Mouse (Mus musculus) MEL (cell line): ENCODE measurements around the gene Kdelr3. TPM values are rescaled to one million over a fixed set of nuclear protein-coding genes. Genes with fewer than 3 reads are reported as not detected.

Experiments used
- DNase-seq: peaks from one replicate; pipeline ENCODE4 v3.0.0; 2011; ENCODE audit warnings: low read depth, low spot score
- H3K27ac ChIP-seq: 2 replicates; pipeline ENCODE4 v1.5.1; 2012; ENCODE audit warnings: low read depth, mild to moderate bottlenecking, control low read depth, low read length, moderate library complexity; ENCODE audit not compliant: control insufficient read depth
- H3K27me3 ChIP-seq, 2 experiments: fragments of 150-350 bp in 1 of 2; sonication (generic) in 1 of 2; 2 replicates each; pipeline ENCODE4 v1.6.1; 2012; ENCODE audit warnings: low read length in 2 of 2, mild to moderate bottlenecking in 2 of 2, improper control_type of control experiment in 1 of 2, moderate library complexity in 1 of 2; ENCODE audit not compliant: insufficient read depth in 2 of 2, control insufficient read depth in 1 of 2
- H3K36me3 ChIP-seq, 2 experiments: 2 replicates each; pipeline ENCODE4 v1.6.1; 2012 to 2014; ENCODE audit warnings: low read length in 2 of 2, improper control_type of control experiment in 1 of 2, inconsistent platforms in 1 of 2, mild to moderate bottlenecking in 1 of 2; ENCODE audit not compliant: insufficient read depth in 2 of 2, control insufficient read depth in 1 of 2
- H3K4me1 ChIP-seq, 2 experiments: fragments of 150-350 bp in 1 of 2; sonication (generic) in 1 of 2; 2 replicates each; pipeline ENCODE4 v1.6.1; 2012; ENCODE audit warnings: low read length in 2 of 2, improper control_type of control experiment in 1 of 2, mild to moderate bottlenecking in 1 of 2; ENCODE audit not compliant: insufficient read depth in 2 of 2, control insufficient read depth in 1 of 2
- H3K4me3 ChIP-seq, 2 experiments: fragments of 150-350 bp in 1 of 2; sonication (generic) in 1 of 2; 2 replicates each; pipeline ENCODE4 v1.5.1; 2012; ENCODE audit warnings: low read depth in 2 of 2, low read length in 2 of 2, mild to moderate bottlenecking in 2 of 2, moderate library complexity in 2 of 2, control low read depth in 1 of 2, improper control_type of control experiment in 1 of 2; ENCODE audit not compliant: control insufficient read depth in 1 of 2, insufficient read depth in 1 of 2
- H3K79me2 ChIP-seq: 2 replicates; pipeline ENCODE4 v1.6.1; 2012; ENCODE audit warnings: mild to moderate bottlenecking, low read length, moderate library complexity; ENCODE audit not compliant: control insufficient read depth, poor library complexity, insufficient read depth
- H3K9ac ChIP-seq: 2 replicates; pipeline ENCODE4 v1.6.1; 2012; ENCODE audit warnings: low read depth, mild to moderate bottlenecking, control low read depth, low read length, moderate library complexity; ENCODE audit not compliant: control insufficient read depth, poor library complexity, severe bottlenecking
- H3K9me3 ChIP-seq: fragments of 150-350 bp; sonication (generic); replicated peaks from 2 replicates; pipeline ENCODE4 v1.6.1; 2012; ENCODE audit warnings: mild to moderate bottlenecking, low read length, improper control_type of control experiment, moderate library complexity; ENCODE audit not compliant: insufficient read depth
- BHLHE40 ChIP-seq: IDR thresholded peaks from 2 replicates; pipeline ENCODE4 v1.6.1; 2012; ENCODE audit warnings: low read depth, mild to moderate bottlenecking, inconsistent platforms, low read length, improper control_type of control experiment, borderline replicate concordance
- CHD1 ChIP-seq: IDR thresholded peaks from 2 replicates; pipeline ENCODE4 v1.6.1; 2012; ENCODE audit warnings: low read depth, mild to moderate bottlenecking, inconsistent platforms, low read length, improper control_type of control experiment
- CHD2 ChIP-seq: IDR thresholded peaks from 2 replicates; pipeline ENCODE4 v1.6.1; 2011; ENCODE audit warnings: low read length, improper control_type of control experiment
- CTCF ChIP-seq, 3 experiments: IDR thresholded peaks in 2 of 3; conservative IDR thresholded peaks in 1 of 3; 2 replicates each; pipeline ENCODE4 v1.5.1; 2011 to 2012; ENCODE audit warnings: low read length in 3 of 3, low read depth in 2 of 3, mild to moderate bottlenecking in 2 of 3, improper control_type of control experiment in 1 of 3, inconsistent platforms in 1 of 3, mixed read lengths in 1 of 3, moderate library complexity in 1 of 3; ENCODE audit not compliant: control insufficient read depth in 1 of 3, insufficient read depth in 1 of 3, poor library complexity in 1 of 3, severe bottlenecking in 1 of 3
- E2F4 ChIP-seq: IDR thresholded peaks from 2 replicates; pipeline ENCODE4 v1.6.1; 2011; ENCODE audit warnings: low read depth, low read length, improper control_type of control experiment, borderline replicate concordance
- ELF1 ChIP-seq: IDR thresholded peaks from 2 replicates; pipeline ENCODE4 v1.6.1; 2014; ENCODE audit warnings: low read depth, mild to moderate bottlenecking, inconsistent platforms, low read length, improper control_type of control experiment, moderate library complexity
- EP300 ChIP-seq, 2 experiments: IDR thresholded peaks; 2 replicates each; pipeline ENCODE4 v1.6.1; 2011; ENCODE audit warnings: improper control_type of control experiment in 2 of 2, low read length in 2 of 2, low read depth in 1 of 2, mild to moderate bottlenecking in 1 of 2
- GABPA ChIP-seq: IDR thresholded peaks from 2 replicates; pipeline ENCODE4 v1.6.1; 2012; ENCODE audit warnings: low read depth, mild to moderate bottlenecking, inconsistent platforms, low read length, improper control_type of control experiment, moderate library complexity
- GATA1 ChIP-seq: IDR thresholded peaks from 2 replicates; pipeline ENCODE4 v1.6.1; 2011; ENCODE audit warnings: low read depth, low read length, improper control_type of control experiment
- HCFC1 ChIP-seq: IDR thresholded peaks from 2 replicates; pipeline ENCODE4 v1.6.1; 2012; ENCODE audit warnings: low read depth, mild to moderate bottlenecking, inconsistent platforms, low read length, improper control_type of control experiment, moderate library complexity
- JUND ChIP-seq: IDR thresholded peaks from 2 replicates; pipeline ENCODE4 v1.6.1; 2011; ENCODE audit warnings: low read depth, mild to moderate bottlenecking, improper control_type of control experiment, low read length
- MAFK ChIP-seq: IDR thresholded peaks from 2 replicates; pipeline ENCODE4 v1.6.1; 2011; ENCODE audit warnings: low read depth, mild to moderate bottlenecking, low read length, improper control_type of control experiment, borderline replicate concordance
- MAX ChIP-seq: IDR thresholded peaks from 2 replicates; pipeline ENCODE4 v1.6.1; 2011; ENCODE audit warnings: low read length, improper control_type of control experiment
- MYB ChIP-seq: IDR thresholded peaks from 2 replicates; pipeline ENCODE4 v1.6.1; 2011; ENCODE audit warnings: mild to moderate bottlenecking, low read depth, low read length, improper control_type of control experiment
- MYC ChIP-seq: IDR thresholded peaks from 2 replicates; pipeline ENCODE4 v1.6.1; 2011; ENCODE audit warnings: low read depth, mild to moderate bottlenecking, low read length, improper control_type of control experiment, moderate library complexity
- NELFE ChIP-seq: IDR thresholded peaks from 2 replicates; pipeline ENCODE4 v1.6.1; 2011; ENCODE audit warnings: low read depth, low read length, improper control_type of control experiment
- NRF1 ChIP-seq: IDR thresholded peaks from 2 replicates; pipeline ENCODE4 v1.6.1; 2014; ENCODE audit warnings: low read depth, mild to moderate bottlenecking, inconsistent platforms, low read length, improper control_type of control experiment, moderate library complexity; ENCODE audit not compliant: poor library complexity, insufficient read depth, severe bottlenecking
- POLR2A ChIP-seq, 2 experiments: IDR thresholded peaks; 2 replicates each; pipeline ENCODE4 v1.6.1; 2011 to 2012; ENCODE audit warnings: low read length in 2 of 2, mild to moderate bottlenecking in 2 of 2, control low read depth in 1 of 2, improper control_type of control experiment in 1 of 2, low read depth in 1 of 2, moderate library complexity in 1 of 2; ENCODE audit not compliant: control insufficient read depth in 1 of 2, insufficient read depth in 1 of 2, poor library complexity in 1 of 2
- POLR2AphosphoS2 ChIP-seq: IDR thresholded peaks from 2 replicates; pipeline ENCODE4 v1.6.1; 2011; ENCODE audit warnings: low read length, improper control_type of control experiment
- POLR2AphosphoS5 ChIP-seq: IDR thresholded peaks from 2 replicates; pipeline ENCODE4 v1.6.1; 2012; ENCODE audit warnings: low read depth, borderline replicate concordance, mild to moderate bottlenecking, inconsistent platforms, low read length, moderate library complexity, mixed read lengths
- RAD21 ChIP-seq: IDR thresholded peaks from 2 replicates; pipeline ENCODE4 v1.6.1; 2011; ENCODE audit warnings: mild to moderate bottlenecking, low read depth, low read length, improper control_type of control experiment
- RCOR1 ChIP-seq: IDR thresholded peaks from 2 replicates; pipeline ENCODE4 v1.6.1; 2012; ENCODE audit warnings: low read depth, mild to moderate bottlenecking, inconsistent platforms, low read length, improper control_type of control experiment
- SIN3A ChIP-seq: IDR thresholded peaks from 2 replicates; pipeline ENCODE4 v1.6.1; 2012; ENCODE audit warnings: low read length, improper control_type of control experiment, inconsistent platforms
- SMC3 ChIP-seq: IDR thresholded peaks from 2 replicates; pipeline ENCODE4 v1.6.1; 2011; ENCODE audit warnings: low read depth, low read length, improper control_type of control experiment
- TCF12 ChIP-seq: IDR thresholded peaks from 2 replicates; pipeline ENCODE4 v1.6.1; 2014; ENCODE audit warnings: low read depth, mild to moderate bottlenecking, inconsistent platforms, low read length, improper control_type of control experiment, moderate library complexity
- UBTF ChIP-seq: IDR thresholded peaks from 2 replicates; pipeline ENCODE4 v1.6.1; 2012; ENCODE audit warnings: low read depth, mild to moderate bottlenecking, inconsistent platforms, low read length, improper control_type of control experiment, moderate library complexity, borderline replicate concordance; ENCODE audit not compliant: insufficient read depth
- USF1 ChIP-seq: IDR thresholded peaks from 2 replicates; pipeline ENCODE4 v1.6.1; 2014; ENCODE audit warnings: low read depth, mild to moderate bottlenecking, inconsistent platforms, low read length, improper control_type of control experiment, moderate library complexity
- ZKSCAN1 ChIP-seq: IDR thresholded peaks from 2 replicates; pipeline ENCODE4 v1.6.1; 2012; ENCODE audit warnings: low read depth, mild to moderate bottlenecking, inconsistent platforms, low read length, improper control_type of control experiment, moderate library complexity
- ZMIZ1 ChIP-seq: IDR thresholded peaks from 2 replicates; pipeline ENCODE4 v1.6.1; 2012; ENCODE audit warnings: low read depth, mild to moderate bottlenecking, inconsistent platforms, low read length, improper control_type of control experiment, moderate library complexity
- polyA plus RNA-seq, 2 experiments: library from polyadenylated mRNA; stranded (reverse) in 1 of 2; unstranded in 1 of 2; fragments of >175 nt in 1 of 2; fragments of >200 nt in 1 of 2; gene quantifications; 2 replicates each; pipeline versions ENCODE4 v1.2.1 to v1.2.4; 2012; ENCODE audit warnings: low replicate concordance in 2 of 2, low read depth in 1 of 2; ENCODE audit not compliant: insufficient read length in 2 of 2, insufficient read depth in 1 of 2, missing spikeins in 1 of 2
- total RNA-seq: library from RNA; depleted of rRNA; stranded (reverse); fragments of 300-350 nt; gene quantifications from 2 replicates; pipeline ENCODE4 v1.2.3, GENCODE M21; 2012

Kdelr3 gene
- total and polyA plus RNA-seq, 3 experiments: 14.5 to 32.2 TPM; not detected in 1

GRCm38 (mm10) chr15:79525564-79525963, 9.4 kb downstream of the Kdelr3 start:
- no peak overlapping the region for H3K9ac ChIP-seq
- H3K79me2 ChIP-seq: no peaks in the 10 kb centered on the region
- H3K27ac ChIP-seq: no peak overlapping the region
- no peaks in the 10 kb centered on the region for H3K9me3 ChIP-seq
- peaks cover 0 to 3% of the 10 kb centered on the region in 2 experiments; a peak in 2 of 4 replicates for H3K36me3 ChIP-seq
- no peak for TF ChIP-seq RAD21
- no peaks in the 10 kb centered on the region for H3K4me1 ChIP-seq
- H3K27me3 ChIP-seq: no peaks in the 10 kb centered on the region
- no peak for DNase-seq
- H3K4me3 ChIP-seq: no peak overlapping the region

GRCm38 (mm10) chr15:79525979-79526768, 10.0 kb downstream of the Kdelr3 start:
- H3K79me2 ChIP-seq: no peaks in the 10 kb centered on the region
- H3K9ac ChIP-seq: no peak overlapping the region
- no peak overlapping the region for H3K4me3 ChIP-seq
- TF ChIP-seq CHD2 (0 out of 2 replicates have a peak, but pooled peaks have one; percentile 7), EP300 (IDR thresholded peaks at IDR 0.05; ENCODE audit: low read depth in 1 of 2, low read length in 2 of 2) (no peak), SMC3 (no peak), BHLHE40 (no peak), NELFE (no peak), MYB (no peak), MYC (no peak), SIN3A (no peak), USF1 (no peak), ZMIZ1 (peak; percentile 57), MAFK (no peak), RAD21 (no peak), TCF12 (no peak), NRF1 (no peak), POLR2AphosphoS5 (0 out of 2 replicates have a peak, but pooled peaks have one; percentile 64), E2F4 (no peak), RCOR1 (no peak), HCFC1 (no peak), MAX (no peak), ZKSCAN1 (no peak), UBTF (no peak), POLR2AphosphoS2 (no peak; the same call in none of the 2 replicates), GATA1 (no peak), ELF1 (no peak), GABPA (no peak), CHD1 (no peak), JUND (no peak), CTCF (IDR thresholded peaks at IDR 0.05 in 2 of 3, conservative IDR thresholded peaks at IDR 0.05 in 1 of 3; ENCODE audit: control insufficient read depth in 1 of 3, insufficient read depth in 1 of 3, low read depth in 2 of 3, low read length in 3 of 3, poor library complexity in 1 of 3, severe bottlenecking in 1 of 3) (no peak), POLR2A (IDR thresholded peaks at IDR 0.05; ENCODE audit: control insufficient read depth in 1 of 2, insufficient read depth in 1 of 2, low read depth in 1 of 2, low read length in 2 of 2, poor library complexity in 1 of 2) (peak in 1 of 2 experiments; percentile 4; a peak in 1 of 4 replicates)
- TF ChIP-seq, all 39 proteins: peak for 4
- Histone ChIP-seq H3K27ac (no peak overlapping the region), H3K9me3 (no peaks in the 10 kb centered on the region), H3K4me1 (no peaks in the 10 kb centered on the region), H3K27me3 (no peaks in the 10 kb centered on the region), H3K36me3 (peaks cover 0 to 3% of the 10 kb centered on the region in 2 experiments; a peak in 2 of 4 replicates)
- DNase-seq: no peak
